Mouse (Mus musculus) cerebellum, postnatal 14 days (tissue): ENCODE results near the gene Gnai2.

Experiments used
- DNase-seq, 2 experiments: peaks; one replicate each; pipeline ENCODE4 v3.0.0; 2021; ENCODE audit warnings: mixed read lengths in 2 of 2

The Gnai2 gene

DNA sequence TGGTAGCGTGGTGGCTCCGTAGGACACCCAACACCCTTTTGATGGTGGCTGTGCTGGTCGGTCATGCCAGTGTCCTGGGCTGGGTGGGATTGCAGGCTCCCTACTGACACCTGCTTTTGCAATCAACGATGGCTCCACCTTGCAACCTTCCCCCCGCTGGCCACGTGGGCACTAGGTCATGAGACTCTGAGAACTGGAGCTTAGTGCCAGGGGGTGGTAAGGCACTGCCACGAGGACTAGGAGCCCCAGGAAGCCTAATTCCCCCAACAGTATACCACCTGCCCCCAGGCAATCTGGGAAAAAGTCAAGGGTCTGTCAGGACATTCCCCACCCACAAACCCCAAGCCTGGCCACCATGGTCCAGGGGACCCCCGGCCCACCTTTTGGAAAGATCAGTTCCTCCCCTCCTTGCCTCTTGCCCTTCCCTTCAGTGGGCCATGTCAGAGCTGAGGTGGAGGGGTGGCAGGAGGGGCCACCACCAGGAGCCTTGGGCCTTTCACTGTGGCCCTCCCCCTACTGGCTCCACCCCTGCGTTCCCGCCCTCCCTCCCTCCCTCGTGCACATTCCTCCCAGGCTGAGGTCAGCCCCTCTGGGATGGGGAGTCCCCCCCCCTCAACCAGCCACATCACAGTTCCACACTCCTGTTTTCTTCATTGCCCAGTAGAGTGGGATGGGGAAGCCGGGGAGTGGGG, 26.3 kb downstream of the Gnai2 start, which contains the start of gene Sema3b:
TSS of gene Sema3b (minus strand) at position 489 of the 692 bp plus-strand sequence.
- no peak for DNase-seq

DNA sequence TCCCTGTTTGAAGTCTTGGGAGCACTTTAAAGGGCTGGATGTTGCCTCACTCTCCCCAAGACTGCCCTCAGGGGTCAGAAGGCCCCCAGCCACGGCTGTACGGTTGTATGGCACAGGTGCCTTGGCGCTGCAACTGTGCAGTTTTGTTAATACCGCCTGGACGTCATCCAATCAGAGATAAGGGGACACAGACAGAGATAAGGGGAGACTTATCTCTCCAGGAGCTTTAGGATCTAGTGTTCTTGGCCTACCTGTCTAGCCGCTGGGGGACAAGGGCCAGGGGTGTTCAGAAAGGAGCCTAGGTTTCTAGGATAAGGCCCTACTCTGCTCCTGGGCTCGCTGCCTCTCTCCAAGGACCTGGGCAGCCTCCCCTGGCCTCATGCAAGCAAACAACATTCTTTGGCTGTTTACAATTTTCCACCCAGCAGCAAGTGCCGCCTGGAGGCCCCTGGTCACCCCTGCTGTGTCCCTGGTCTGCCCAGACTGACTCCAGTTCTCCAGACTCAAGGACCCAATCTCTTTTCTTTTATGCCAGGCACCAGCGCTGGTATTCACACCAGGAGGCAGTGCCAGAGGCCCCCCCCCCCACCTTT, 27.4 kb downstream of the Gnai2 start:
- no peak for DNase-seq

DNA sequence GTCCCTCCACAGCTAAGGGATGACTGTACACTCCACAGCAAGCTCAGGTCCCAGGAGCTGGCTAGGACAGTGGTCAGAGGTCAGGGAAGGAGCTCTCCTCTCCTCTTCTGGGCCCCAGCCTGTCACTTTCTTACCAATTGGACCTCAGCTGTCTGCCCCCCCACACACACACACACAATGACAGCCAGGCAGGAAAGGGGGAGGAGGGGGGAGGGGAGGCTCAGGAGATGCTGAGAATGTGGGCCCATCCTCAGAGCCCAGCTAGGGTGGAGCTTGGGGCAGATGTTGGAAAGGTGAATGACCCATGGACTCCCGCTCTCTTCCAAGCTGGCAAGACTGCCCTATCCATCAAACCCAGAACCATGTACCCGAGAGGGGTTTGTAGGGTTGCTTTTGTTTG, 28.1 kb downstream of the Gnai2 start:
- DNase-seq: no peak

DNA sequence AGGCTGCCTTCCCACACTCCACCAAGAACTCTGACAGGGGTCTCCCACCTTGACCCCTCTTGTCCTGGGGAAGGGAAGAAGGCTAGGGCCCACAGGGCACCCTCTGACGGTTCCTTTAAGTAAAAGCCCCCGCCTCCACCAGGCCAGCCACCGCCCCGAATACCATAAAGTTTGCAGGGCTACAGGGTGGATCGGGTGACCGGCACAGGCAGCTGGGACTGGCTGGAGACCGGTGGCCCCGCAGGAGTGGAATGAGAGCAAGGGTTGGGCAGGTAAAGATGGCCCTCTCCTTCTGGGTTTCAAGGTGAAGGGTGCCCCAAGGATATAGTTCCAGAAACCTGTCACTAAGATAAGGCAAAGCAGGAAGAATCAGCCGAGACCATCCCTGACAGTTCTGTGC, 28.6 kb downstream of the Gnai2 start:
- no peak for DNase-seq

DNA sequence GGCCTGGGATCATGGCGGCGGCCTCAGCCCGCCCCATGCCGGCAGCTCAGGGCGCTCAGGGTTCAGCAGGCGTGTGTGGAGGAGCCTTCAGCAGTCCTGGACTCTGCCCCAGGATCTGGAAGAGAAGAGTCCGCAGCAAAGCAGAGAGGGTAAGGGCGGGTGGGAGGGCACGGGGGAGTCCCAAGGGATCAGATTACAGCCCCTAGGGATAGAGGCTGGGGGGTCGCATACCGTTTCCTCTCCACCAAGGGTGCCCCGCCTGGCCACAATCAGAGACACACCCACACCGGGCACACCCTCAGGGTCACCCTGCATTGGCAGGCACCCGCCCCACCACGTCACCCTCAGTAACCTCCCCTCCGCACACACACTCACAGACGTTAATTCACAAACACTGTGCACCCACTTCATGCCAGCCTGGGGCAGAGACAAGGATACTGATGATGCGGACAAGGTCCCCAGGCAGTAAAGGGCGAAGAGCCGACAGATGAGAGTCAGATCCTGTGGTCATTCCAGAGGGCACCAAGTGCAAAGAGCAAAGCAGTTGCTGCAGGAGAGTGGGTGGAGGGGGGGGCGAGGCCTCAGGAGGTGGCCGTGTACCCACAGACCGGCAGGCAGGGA, 30.0 kb downstream of the Gnai2 start:
- DNase-seq: no peak

DNA sequence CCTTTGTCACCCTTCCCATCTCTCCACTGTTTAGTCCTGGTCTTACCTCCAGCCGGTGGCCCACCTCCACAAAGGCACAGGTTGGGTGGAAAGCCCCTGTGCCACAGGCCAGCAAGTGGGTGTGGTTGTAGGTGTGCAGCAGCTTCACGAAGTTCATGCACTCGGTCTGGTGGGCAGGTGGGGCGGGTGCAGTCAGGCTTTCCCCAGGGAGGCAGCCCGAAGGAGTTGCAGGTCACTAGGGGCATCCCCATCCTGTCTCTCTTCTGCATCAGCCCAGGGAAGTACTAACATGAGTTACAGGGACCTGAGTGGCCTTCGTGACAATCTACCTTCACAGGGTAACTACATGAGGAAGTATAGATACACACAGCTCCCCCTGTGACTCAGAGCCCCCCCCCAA, 31.9 kb downstream of the Gnai2 start:
- DNase-seq: no peak

DNA sequence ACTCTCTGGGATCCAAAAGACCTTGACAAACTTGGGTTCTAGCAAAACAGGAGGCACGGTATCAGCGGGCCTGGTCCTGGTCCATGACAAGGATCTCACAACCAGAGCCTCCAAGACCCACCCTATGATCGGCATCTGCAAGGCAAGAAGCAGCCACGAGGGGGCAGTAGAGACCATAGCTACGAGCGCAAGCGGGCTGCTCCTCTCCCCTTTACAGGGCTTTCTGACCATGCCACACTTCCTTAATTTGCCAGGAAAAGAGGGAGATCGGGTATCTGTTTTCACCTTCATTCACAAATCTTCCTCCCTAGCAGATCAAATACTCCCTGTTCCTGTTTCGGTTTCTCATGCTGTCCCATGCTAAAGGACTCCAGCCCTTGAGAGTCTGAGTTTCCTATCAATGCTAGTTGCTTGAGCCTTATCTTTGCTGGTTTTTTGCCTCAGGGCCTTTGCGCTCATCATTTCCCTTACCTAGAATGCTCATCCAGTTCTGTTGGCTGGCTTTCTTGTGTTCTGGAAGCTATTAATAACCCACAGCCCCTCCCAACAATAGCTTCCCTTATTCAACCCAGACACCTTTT, 33.0 kb downstream of the Gnai2 start:
- peak; percentile 98 to 100 for DNase-seq

DNA sequence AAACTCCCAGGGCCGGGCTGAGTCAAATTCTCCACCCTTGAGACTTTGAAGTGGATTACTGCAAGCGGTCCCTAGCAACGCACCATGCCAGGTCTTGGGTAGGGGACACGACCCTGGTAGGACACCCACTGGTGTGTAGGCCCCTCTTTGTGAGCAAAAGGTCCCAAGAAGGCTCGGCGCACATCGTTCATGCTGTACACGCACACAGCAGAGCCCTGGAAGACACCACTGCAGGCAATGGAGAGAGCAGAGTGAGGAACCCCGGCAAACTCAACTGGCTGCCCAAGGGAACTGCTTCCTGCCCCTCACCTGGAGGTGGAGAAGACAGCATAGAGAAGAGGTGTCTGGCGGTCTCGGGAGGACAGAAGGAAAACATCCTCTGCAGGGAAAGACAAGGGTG, 33.9 kb downstream of the Gnai2 start:
- DNase-seq: no peak

DNA sequence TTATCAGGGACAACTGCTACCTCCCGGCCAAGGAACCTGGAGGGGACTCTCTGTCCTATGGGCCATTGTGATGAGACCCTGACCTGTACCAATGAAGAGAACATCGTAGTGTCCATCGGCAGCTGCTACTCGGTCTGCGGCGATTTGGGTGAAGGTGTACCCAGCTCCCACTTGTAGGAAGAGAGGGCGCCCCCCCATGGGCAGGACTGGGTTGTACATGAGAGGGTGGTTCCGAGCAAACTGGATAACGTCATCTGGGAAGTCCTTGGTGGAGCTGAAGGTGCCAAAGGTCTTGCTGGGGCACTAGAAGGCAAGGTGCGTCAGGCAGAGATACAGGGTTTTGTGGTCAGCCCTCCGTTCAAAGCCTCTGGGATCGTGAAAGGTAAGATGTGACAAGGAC, 34.4 kb downstream of the Gnai2 start:
- peak in 1 of 2 experiments; percentile 73 for DNase-seq

DNA sequence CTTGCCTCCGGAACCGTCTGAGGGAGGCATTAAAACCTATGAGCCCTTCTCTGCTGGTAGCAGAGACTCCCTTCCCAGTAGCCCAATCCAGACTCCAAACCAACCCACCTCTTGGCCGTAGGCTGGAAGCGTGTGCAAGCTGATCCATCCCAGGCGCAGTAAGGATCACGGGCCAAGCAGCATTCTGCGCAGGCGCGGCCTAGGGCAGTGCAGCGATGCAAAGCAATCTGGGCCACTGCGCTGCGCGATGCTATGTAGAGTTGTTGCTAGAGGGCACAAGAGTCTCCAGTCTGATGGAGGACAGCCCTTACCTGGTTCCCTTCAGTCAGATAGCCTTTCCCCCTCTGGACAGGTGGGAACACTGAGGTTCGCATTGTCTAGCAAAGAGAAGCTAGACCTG, 35.3 kb downstream of the Gnai2 start:
- DNase-seq: peak; percentile 72 to 74

DNA sequence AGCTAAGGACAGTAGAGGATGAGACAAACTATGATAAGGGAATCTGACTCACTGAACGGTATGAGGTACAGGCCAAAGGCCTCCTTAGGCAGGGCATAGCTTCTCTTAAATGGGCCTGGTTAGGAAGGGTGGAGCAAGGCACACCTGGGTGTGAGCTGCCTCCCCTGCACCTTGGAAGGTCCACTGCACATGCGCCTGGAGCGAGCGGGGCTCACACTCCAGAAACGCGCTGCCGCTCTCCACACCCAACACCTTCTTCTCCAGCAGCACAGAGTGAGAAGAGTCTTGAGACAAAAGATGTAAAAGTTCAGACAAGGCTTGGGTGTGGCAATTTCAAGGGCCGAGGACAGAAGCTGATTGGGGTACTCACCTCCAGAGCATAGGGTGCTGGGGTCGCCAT, 35.7 kb downstream of the Gnai2 start:
- no peak for DNase-seq

DNA sequence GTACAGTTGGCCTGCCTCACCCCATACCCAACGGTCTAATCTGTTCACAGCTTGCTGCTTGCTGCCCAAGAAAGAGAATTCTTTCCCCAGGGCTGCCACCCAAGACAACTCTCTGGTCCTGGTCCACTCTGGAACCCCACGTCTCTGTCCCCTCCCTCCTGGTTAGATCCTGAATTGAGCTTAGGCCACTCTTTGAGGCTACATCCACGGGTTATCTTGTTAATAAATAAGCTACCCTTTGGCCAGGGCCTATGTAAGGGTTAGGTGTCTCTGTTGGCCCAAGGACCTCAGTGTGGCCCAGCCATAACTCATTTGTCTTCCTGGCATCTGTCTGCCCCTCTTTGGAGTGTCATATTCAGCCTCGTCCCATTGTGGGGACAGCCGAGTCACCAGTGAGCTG, 36.8 kb downstream of the Gnai2 start:
- no peak for DNase-seq

DNA sequence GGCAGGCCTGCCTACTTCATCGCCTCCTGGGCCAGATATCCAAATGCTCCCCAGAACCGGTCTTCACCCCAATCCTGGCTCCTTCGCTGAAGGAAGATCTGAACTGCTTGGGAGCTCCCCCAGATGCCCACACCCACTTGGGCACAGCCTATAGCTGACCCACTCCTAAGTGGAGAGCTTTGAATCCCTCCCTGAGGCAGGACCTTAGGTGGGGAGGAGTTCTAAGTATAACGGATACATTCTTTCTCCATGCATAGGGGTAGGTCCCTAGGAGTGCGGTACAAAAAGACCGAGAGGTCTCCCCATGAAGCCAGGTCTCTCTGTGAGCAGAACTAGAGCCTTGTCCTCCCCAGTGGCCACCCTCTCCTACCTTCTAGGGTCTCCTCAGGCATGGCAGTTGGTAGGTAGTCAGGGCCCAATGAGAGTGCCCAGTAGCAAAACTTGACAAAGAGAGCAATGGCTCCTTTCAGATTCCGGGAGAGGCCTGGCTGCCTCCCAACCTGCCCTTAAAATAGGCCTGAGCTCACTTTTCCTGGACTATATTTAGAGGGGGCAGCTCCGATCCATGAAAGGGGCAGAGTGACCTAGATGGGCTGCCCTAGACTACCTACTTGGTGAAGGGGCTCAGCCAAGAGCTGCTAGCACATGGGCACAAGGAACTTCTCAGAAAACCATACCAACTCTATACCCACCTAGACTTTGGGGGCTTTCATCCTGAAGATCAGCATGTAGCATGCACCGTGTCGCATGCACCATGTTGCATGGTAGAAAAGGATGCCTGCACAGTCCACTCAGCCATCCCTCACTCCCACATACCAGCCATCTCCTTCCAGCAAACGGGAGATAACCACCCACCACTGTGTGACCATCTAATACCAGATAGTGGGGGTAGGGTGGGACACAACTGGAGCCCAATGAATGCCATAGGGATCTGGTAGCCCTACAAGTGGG, 38.3 kb downstream of the Gnai2 start:
- no peak for DNase-seq

DNA sequence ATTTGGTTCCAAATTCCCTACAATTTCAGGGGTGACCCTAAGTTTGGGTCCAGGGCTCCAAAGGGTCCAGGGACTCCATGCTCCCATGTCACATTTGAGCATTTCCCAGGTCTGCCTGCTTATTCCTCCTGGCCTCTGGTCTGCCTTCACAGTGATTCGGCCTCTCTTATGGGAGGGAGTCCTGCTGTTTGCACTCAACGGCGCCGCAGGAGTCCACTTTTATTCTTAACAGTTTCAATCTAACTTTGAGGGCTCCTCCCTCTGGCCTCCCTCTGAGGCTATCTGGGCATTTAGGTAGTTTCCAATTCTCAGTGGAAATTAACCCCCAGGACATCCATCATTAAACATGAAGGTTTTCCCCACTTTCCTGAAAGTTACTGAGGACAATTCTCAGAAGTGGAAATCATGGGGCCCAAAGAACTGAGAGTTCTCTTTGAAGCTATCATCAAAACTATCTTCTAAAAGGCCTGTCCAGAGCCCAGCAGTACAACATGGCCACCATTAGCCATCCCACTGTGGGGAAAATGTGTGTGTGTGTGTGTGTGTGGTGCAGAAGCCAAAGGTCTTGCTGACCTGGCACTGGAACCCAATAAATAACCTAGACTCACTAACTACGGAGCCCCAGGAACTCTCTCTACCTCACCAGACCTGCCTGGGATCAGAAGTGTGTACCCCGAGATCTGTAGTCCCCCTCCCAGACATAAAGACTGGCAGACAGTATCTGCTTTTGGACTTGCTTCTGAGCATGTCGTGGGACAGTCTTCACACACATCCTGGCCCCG, 40.7 kb downstream of the Gnai2 start:
- no peak for DNase-seq

DNA sequence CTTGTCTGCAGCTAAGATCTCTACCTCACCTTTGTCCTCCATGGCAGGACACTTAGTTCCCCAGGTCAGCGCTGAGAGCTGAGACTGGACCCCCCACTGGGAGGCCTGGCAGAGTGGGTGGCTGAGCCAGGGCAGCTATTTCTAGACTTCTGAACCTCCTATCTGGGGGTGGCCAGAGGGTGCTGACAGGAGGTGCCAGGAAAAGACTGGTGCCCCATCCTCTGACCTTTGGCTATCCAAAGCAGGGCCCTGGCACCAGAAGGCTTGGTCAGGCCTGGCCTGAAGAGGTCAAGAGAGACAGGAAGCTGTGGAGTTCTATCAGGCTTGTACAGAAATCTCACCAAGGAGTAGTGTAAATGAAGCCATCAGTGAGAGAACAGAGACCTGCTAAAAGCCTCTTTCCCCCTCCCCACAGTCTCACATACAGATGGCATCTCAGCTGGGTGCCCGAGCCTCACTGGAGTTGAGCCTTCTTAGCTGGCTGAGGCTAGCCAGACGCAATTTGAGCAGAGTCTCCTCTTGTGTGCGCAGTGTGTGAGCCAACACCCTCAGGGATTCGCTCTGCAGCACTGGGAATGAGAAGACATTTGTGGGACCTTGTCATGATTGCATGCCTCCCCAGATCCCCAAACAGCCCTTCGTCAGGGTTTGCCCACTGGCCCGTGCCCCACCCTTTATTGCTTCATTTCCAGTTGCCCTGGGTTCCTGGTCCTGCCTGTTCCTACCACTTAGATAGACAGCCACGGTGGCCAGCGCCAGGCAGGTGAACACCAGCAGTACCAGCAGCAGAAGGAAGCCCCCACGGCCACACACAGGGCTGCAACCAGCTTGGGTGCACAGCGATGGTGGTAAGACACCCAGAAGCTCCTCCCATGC, 41.8 kb downstream of the Gnai2 start:
- DNase-seq: peak; percentile 89 to 91

DNA sequence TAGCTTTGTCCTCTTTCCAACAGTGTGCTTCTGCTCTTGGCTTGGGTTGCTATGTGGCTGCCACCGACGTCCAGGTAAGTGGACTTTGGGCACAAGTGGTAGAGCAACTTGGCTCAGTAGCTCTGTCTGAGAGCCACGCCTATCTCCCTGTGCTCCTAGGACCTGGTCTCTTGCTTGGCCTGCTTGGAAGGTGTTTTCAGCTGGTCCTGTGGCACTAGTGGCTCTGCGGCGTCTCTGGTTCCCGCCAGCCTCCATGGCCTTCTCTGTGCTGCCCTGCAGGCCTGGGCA, 44.5 kb downstream of the Gnai2 start:
- DNase-seq: no peak

DNA sequence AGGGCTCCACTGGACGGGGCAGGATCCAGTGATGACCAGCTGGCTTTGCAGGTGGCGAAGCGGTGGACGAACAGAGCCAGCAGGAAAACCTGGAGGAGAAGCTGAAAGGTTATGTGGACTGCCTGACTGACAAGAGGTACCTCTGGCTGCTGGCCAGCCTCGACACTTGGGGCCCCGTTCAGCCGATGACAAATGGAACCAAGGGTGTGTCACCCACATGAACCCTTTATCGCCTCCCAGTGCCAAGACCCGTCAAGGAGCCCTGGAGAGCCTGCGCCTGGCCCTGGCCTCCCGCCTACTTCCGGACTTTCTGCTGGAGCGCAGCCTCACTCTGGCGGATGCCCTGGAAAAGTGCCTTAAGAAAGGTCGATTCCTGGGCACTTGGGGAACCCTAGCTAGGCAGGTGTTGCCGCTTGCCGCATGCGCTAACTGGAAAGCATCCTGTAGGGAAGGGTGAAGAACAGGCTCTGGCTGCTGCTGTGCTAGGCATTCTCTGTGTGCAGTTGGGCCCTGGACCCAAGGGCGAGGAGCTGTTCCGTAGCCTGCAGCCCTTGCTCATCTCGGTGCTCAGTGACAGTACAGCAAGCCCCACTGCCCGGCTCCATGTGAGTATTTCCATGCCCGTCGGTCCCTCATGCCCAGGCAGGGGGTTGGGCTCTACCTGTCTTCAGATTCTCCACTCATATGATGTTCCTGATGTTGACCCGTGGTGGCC, 45.0 kb downstream of the Gnai2 start:
- DNase-seq: peak; percentile 39 to 44

DNA sequence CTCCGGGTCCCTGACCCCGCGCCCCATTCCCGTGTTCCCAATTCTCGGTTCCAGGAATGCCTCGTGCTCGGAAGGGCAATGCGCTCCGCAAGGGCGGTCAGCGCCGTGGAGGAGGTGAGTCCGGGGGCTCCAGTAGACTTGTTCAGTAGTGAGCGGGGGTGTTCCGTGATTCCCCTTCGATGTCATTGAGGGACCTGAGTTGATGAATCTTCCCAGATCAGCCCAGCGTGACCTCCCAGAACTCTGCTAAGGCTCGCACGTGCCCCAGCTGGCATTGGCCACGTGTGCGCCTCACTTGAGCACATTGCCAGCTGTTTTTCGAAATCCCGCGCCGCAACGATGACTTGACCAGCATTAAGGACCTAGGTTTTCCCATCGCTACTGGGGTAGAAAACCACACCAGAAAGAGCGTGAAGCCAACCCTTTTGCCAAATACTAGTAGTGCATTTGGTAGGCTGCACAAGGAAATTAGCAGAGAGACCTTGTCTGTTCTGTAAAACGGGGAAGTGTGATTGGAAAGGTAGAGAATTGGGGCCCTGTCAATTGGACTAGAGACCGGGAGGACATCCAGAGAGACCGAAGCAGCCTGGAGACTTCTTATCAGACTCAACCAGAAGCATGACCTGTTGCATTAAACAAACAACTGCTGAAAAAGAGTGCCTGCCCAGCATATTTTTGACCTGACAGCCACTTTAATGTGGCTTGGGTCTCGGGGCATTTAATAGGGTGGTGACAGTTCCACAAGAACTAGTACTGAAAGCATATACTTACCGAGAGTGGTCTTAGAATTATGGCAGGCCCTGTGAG, 47.1 kb downstream of the Gnai2 start:
- DNase-seq: peak in 1 of 2 experiments; percentile 60
